Mouse (Mus musculus): ENCODE data around the gene Rcn1.

The Rcn1 gene

GRCm38 (mm10) chr2:105394375-105394774 lies 4.7 kb downstream of the Rcn1 start:
- DNase-seq (ENCODE audit: low spot score), result no peak

GRCm38 (mm10) chr2:105392514-105392913 lies 6.6 kb downstream of the Rcn1 start:
- DNase-seq (ENCODE audit: low spot score), result no peak

- no peak for DNase-seq (ENCODE audit: low spot score)
Measured at GRCm38 (mm10) chr2:105391414-105391784, 7.7 kb downstream of the Rcn1 start.

GRCm38 (mm10) chr2:105390653-105391413 lies 8.3 kb downstream of the Rcn1 start:
- DNase-seq (ENCODE audit: low spot score), result no peak

GRCm38 (mm10) chr2:105389007-105389890 lies 9.9 kb downstream of the Rcn1 start:
- no peak for DNase-seq (ENCODE audit: low spot score)

GRCm38 (mm10) chr2:105386418-105386817 lies 12.7 kb downstream of the Rcn1 start:
- no peak for DNase-seq (ENCODE audit: low spot score)

- no peak for DNase-seq (ENCODE audit: low spot score)
Measured at GRCm38 (mm10) chr2:105384998-105385397, 14.1 kb downstream of the Rcn1 start.

GRCm38 (mm10) chr2:105383063-105383462 lies 16.1 kb downstream of the Rcn1 start:
- DNase-seq (ENCODE audit: low spot score), result no peak

- no peak for DNase-seq (ENCODE audit: low spot score)
Measured at GRCm38 (mm10) chr2:105380757-105381319, 18.3 kb downstream of the Rcn1 start.

GRCm38 (mm10) chr2:105379682-105380081 lies 19.4 kb downstream of the Rcn1 start:
- DNase-seq (ENCODE audit: low spot score), result no peak

GRCm38 (mm10) chr2:105375705-105376104 lies 23.4 kb downstream of the Rcn1 start:
- DNase-seq (ENCODE audit: low spot score), result no peak

GRCm38 (mm10) chr2:105375261-105375660 lies 23.9 kb downstream of the Rcn1 start:
- DNase-seq (ENCODE audit: low spot score), result no peak

- DNase-seq (ENCODE audit: low spot score), result no peak
Measured at GRCm38 (mm10) chr2:105373658-105374057, 25.5 kb downstream of the Rcn1 start.

- no peak for DNase-seq (ENCODE audit: low spot score)
Measured at GRCm38 (mm10) chr2:105372727-105373126, 26.4 kb downstream of the Rcn1 start.

- no peak for DNase-seq (ENCODE audit: low spot score)
Measured at GRCm38 (mm10) chr2:105372156-105372555, 27.0 kb downstream of the Rcn1 start.

- no peak for DNase-seq (ENCODE audit: low spot score)
Measured at GRCm38 (mm10) chr2:105370698-105371097, 28.4 kb downstream of the Rcn1 start.

- no peak for DNase-seq (ENCODE audit: low spot score)
Measured at GRCm38 (mm10) chr2:105370240-105370639, 28.9 kb downstream of the Rcn1 start.

GRCm38 (mm10) chr2:105367623-105368022 lies 31.5 kb downstream of the Rcn1 start:
- no peak for DNase-seq (ENCODE audit: low spot score)

- no peak for DNase-seq (ENCODE audit: low spot score)
Measured at GRCm38 (mm10) chr2:105358040-105358439, 41.1 kb downstream of the Rcn1 start.

- no peak for DNase-seq (ENCODE audit: low spot score)
Measured at GRCm38 (mm10) chr2:105356791-105357190, 42.3 kb downstream of the Rcn1 start.

GRCm38 (mm10) chr2:105348886-105349285 lies 50.2 kb downstream of the Rcn1 start:
- DNase-seq (ENCODE audit: low spot score), result no peak

- DNase-seq (ENCODE audit: low spot score), result no peak
Measured at GRCm38 (mm10) chr2:105339993-105340392, 59.1 kb downstream of the Rcn1 start.
